Mouse (Mus musculus) urinary bladder, adult 18-20 months (tissue): ENCODE results near the gene Gm49673.
"Not testable (repeated sequence)": the region's sequence is repeated elsewhere in the genome, so short reads cannot be mapped to it uniquely, and the experiment has no call there.

Source experiments
- DNase-seq, 2 experiments: peaks; one replicate each; pipeline ENCODE4 v3.0.0; 2022; ENCODE audit warnings: low spot score in 2 of 2, mixed read lengths in 2 of 2

The Gm49673 gene

DNA sequence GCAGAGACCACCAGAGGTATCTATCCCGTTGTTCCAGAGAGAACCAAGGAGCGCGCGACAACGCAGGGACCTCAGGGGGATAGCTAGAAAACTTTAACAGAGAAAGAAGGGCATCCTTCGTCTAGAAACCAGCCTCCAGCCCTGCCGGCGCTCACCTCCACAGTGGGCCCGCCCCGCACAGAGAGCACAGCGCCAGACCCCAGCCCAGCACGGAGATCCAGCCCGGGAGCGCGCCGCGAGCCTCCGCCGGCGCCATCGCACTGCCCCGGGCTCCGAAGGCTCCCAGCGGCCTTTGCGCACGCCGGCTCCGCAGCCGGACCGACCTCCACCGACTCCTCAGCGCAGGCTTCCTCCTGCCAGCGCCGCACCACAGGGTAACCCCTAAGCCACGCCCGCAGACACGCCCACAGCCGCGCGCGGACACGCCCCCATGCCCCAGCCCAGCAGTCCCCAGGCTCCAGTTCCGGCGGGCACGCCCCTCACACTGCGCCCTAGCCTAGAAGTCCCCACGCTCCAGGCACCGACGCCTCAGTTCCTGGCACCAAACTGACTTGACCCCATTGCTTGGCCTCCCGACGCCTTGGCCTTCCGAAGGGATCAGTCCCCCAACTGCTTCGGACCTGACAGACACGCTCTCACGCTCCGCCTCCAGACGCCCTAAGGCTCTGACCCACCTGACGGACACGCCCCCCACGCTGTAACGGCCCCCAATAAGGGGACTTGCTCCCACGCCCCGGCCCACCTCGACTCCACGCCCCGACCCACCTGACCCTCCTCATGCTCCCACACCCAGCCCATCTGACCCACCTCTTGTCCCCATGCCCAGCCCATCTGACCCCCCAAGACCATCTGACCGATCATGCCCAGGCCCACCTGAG, at the start of gene Gm49673, which contains the start of gene Rnaset2a:
Gene Gm49673 (minus strand): TSS at position 350 of the 878 bp plus-strand sequence.
Gene Rnaset2a (minus strand): TSS at position 659 of the 878 bp plus-strand sequence.
- not testable (repeated sequence) for DNase-seq

DNA sequence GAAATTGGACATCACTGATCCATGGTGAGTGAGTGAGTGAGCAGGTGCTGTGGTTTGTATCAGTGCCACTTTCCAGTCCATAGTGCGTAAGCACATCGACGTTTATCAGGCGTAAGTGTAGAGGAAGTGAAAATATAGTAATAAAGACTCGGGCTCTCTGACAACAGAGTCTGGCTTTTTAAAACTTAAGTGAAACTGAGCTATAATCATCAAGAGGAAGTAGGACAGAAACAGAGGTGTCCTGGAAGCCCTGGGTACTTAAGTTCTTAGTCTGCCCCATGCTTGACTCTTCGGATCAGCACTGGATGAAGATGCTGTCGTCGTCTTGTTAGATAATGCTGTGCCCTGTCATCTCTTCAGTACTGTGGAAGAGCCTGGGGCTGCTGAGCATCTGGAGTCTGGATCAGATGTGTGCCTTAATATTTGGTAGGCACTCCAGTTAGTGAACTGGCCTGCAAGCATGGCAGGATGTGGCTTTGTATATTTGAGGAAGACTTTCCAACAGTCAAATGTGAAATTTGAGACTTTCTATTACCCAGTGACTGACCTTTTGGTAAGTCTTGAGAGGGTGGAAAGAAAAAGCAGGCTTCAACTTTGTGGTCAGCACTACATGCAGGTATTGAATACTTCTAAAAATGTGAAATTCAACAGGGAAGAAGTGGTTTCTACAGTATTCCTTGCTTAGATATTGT, 48.2 kb upstream of the Gm49673 start:
- DNase-seq = no peak

DNA sequence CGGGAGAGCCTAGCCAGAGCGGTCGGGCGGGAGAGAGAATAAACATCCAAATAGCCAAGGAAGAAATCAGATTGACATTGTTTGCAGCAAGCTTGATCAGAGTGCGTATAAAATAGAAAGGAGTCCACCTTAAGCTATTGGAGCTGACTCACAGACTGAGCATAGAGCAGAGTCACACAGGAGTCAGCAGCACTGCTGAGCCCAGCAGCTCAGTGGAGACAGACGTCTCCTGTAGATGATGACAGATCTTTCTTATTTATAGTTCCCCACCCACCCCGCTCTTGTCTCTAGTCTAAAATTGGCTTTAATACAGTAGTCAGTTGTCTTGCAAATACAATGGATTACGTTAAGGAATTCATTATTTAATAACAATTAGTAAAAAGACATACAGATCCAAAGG, 46.1 kb upstream of the Gm49673 start:
- DNase-seq = no peak

DNA sequence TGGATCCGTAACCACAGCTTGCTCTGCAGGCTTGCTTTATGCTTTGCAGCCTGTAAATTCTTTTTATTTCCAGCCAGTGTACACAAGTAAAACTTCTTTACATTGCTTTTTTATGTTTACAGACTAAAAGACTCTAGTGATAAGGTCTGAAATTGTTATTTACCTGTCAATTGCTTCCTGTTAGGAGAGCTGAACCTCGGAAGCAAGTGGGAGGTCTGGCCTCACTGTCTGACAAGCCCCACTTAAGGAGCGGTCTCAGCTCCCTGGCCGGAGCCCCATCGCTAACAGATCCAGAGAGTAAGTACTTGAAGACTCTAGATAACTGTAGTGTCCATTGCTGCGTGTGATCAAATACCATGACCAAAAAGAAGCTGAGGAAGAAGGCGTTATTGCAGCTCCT, 36.6 kb upstream of the Gm49673 start:
- DNase-seq = no peak

DNA sequence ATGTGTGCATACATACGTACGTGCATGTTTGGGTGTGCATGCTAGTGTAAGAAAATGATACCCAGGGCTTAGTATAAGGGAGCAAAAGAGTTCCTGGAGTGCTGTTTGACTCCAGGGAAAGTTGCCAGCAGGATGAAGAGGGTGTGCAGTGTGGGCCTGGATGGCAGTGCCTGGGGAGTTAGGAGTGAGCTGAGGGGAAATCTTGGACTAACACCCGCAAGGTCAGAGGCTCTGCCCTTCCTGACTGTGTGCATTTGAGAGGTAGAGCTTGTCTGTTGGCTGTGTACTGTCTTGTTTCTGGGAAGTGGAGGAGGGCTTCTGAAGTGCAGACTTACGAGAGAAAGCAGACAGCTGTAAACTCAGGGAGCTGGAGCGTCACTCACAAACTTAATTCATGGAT, 36.2 kb upstream of the Gm49673 start:
- no peak for DNase-seq

DNA sequence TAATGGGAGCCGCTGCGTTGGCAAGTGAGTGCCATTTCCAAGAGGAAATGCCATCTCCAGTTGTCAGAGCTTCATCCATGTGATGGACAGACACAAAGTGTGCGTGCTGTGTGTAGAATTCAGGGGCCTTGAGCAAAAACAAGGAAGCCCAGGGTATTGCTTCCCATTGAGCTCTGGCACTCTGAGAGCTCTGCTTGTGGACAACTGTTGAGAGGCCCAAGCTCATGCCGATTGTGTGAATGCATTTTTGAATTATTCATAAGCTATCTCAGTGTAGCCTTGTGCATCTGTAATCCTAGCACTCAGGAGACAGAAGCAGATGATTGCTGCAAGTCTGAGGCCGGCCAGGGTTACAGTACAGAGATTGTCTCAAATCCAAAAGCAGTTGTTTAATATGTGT, 29.5 kb upstream of the Gm49673 start:
- no peak for DNase-seq

DNA sequence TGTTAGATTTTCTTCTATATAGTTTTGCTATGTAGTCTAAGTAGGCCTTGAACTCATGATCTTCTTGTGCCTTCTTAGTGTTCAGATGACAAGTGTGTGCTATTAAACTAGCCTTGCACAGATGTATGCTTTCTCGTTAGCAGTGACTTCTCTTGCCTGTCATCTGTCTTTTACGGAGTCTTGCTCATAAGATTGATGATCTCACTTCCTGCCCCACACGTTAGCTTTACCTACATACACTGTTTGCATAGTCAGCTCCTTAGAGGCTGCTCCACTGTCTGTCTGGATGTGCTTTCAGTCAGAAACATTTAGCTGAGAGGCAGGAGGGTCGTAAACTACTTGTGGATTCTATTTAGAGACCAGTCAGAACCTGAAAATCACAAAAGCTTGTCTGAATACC, 23.5 kb upstream of the Gm49673 start:
- no peak for DNase-seq

DNA sequence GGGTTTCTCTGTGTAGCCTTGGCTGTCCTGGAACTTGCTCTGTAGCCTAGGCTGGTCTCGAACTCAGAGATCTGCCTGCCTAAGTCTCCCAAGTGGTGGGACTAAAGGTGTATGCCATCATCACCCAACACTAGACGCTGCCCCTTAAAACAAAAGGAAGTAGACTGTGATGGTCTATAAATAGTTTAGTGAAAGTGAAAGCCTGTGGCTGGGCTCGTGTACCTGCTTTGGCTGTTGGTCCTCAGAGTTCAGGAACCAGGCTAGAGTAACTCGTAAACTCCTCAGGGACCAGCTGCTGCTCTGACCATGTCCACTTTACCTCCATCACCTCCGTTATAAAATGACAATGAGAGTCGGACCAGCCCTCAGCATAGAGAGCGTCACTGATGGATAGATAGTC, 22.7 kb upstream of the Gm49673 start:
- no peak for DNase-seq

DNA sequence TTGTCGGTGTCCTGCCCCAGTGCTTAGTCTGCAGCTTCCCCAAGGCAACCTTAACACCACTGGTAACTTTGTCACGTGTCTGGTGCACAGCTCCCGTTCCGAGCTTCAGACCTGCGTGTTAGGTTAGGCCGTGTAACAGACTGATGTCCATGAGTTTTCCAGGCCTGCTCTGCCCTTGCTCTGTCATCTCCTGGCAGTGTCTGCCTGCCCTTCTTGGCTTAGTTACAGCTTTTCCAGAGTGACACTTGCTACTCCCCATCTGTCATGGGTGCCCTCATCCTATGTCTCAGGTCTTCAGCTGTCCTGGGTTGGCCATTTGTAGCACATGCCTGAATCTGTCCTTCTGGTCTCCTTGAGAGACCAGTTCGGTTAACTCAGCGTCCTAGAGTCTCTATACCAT, 19.8 kb upstream of the Gm49673 start:
- not testable (repeated sequence) for DNase-seq

DNA sequence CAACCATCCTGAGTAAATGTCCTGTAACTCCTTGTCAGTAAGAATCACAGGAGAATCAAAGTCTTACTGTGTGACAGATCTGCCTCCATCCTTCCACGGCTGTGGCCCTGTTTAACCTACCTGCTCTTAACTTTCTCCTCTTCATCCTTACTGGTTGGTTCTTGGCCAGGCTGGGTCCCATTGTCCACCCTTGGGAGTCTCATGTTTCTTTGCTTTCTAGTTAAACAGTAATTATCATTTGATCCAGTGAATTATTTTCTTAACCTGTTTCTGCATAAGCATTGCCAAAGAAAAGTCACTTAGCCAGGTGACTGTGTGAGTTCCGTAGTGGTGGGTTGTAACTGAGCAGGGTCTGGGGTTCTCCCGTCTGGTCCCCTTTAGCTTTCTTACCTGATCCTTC, 18.9 kb upstream of the Gm49673 start:
- not testable (repeated sequence) for DNase-seq

DNA sequence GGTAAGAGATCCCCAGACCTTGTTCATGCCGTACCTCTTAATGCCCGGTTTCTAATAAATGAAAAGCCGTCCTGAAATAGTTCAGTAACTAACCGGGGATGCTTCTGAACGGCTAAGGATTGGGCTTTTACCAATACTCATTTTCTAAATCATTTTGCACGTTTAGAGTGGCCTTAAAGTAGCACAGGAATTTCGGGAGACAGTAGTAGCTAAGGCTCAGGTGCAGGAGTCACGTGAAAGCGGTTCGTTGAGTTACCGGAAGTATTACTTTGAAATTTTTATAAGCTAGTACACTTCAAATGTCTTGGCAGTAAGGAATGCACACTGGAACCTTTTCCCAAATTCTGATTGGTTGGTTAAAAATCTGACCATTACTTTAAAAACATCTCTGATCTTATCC, 18.4 kb upstream of the Gm49673 start:
- not testable (repeated sequence) for DNase-seq

DNA sequence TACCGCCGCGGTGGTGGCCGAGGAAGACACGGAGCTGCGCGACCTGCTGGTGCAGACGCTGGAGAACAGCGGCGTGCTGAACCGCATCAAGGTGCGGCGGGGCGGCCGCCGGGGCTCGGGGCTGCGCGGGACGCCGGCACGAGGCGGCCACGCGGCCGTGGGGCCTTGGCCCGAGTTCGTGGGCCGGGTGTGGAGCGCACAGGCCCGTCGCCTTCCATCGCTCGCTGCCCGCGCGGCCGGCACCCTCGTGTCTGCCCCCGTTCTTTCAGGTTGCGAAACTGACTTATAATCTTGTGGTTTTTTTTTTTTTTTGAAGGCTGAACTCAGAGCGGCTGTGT, 18.0 kb upstream of the Gm49673 start:
- peak in 1 of 2 experiments; percentile 58 for DNase-seq

DNA sequence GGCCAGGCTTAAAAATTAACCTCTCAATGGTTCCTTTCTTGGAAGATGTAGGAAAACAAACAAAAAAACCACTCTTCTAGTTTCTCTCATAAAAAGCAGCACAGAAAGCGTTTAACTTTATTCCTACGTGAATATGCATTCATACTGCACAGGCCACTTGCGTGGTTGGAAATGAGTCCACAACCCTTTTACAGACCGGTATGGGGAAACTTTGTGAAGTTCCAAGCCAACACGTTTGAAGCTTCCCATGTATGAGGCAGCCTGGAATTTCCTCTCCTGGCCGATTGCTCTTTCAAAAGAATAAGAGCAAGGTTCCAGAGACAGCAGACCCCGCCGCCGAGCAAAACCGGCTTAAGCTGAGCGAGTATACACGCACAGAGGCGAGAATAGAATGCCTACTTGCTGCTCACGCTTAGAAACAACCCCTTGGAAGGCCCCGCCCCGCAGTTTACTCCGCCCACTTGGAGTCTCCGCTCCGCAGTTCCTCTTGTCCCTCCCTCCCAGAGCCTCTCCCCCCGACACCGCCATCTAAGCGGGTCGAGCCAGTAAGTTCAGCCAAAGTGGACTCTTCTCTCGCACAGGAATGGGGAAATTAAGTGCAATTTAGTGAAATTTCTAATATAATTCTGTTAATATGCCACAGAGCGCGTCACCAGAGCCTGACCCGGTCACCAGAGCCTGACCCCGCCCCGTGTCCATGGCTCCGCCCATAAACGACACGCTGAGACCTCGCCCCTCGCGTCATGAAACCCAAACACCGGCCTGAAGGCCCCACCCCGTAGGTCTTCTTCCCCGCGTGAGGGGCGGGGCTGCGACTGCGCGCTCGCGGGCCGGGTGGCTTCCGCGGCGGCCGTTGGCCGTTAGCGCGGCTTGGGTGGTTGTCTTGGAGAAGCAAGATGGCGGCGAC, 17.4 kb upstream of the Gm49673 start, which contains the start of gene Fgfr1op:
Gene Fgfr1op (plus strand): TSS at position 801 of the 907 bp plus-strand sequence.
- DNase-seq = peak; percentile 50 to 82

DNA sequence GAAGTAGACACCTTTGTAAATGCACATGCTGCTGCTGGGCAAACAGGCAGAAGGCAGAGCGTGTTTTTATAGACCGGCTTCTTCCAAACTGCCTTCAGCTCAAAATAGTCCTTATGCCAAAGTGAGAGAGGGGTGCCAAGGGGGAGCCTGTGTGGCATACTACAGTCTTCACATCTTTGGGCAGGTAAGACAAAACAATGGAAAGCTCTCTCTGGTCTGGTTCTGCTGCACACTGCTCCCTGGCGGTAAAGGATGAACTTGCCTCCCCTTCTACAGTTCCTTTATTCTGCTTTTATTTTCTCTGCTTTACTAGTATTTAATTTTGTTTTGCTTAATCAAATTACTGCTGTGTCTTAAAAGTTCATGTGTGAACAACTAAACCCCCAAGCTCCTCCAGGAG, 13.4 kb upstream of the Gm49673 start:
- DNase-seq = not testable (repeated sequence)

DNA sequence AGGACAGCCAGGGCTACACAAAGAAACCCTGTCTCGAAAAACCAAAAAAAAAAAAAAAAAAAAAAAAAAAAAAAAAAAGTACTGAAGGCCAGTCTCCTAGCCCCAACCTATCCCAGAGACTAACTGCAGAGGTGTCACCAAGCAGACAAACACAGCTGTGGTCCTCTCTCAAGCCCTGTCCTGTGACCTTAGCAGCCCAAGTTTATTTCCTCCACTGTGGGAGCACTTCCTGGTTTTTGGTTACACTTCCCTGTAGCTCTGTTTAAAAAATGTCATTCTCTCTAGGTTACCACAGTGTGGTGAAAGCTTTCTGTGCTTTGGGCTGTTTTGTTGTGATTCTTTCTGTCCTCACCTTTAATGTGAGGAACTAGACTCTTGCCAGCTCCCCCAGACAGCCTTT, 11.0 kb upstream of the Gm49673 start:
- DNase-seq = not testable (repeated sequence)

DNA sequence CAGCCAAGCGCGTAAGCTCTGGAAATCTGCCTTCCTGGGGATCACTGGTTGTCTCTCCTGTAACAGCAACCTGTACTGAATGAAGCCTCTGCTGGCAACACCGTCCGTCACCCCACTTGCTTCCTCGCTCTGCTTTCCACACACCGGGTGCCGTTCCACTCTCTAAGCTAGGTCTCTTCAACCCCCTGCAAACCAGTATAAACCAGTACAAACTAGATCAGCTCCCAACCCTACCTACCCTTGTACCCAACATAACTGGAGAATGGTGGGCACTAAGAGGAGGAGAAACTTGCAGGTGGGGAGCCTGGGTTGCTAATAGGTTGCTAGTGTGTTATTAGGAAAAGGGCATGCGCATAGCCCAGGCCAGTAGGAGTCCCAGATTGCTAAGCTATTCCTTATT, 8.4 kb upstream of the Gm49673 start:
- not testable (repeated sequence) for DNase-seq

DNA sequence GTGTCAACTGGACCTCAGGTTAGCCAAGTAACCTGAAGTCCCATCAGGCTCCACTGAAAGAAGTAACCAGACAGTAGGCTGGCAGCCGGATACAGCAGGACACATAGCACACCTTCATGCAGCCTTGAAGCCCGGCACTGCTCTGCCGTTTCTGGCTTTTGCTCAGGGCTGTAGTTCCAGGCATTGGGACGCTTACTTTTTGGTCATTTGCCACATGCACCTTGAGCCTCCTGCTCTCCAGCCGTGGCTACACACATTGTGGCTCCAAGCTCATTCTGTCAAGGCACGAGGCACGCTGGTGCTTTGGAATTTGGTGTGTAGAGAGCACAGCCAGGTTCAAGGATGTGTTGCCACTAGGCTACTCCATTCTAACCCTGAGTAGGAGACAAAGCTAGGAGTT, 7.4 kb upstream of the Gm49673 start:
- not testable (repeated sequence) for DNase-seq

DNA sequence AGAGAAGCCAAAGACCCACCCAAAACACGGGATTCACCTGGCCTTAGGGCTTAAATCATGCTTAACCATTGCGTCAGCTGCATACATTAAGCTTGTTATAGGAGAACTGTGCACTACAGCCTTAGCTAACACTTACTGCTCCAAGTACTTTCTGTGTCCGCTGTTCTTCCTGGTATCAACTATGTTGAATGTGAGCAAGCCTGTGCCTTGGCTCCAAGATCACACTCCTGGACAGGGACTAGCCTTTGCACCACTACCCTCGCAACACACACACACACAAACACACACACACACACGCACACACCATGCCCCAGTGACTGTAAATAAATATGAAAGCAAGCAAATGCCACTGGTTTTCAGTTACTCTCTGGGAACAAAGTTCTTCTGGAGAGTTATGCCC, 657 bp downstream of the Gm49673 start:
- not testable (repeated sequence) for DNase-seq

DNA sequence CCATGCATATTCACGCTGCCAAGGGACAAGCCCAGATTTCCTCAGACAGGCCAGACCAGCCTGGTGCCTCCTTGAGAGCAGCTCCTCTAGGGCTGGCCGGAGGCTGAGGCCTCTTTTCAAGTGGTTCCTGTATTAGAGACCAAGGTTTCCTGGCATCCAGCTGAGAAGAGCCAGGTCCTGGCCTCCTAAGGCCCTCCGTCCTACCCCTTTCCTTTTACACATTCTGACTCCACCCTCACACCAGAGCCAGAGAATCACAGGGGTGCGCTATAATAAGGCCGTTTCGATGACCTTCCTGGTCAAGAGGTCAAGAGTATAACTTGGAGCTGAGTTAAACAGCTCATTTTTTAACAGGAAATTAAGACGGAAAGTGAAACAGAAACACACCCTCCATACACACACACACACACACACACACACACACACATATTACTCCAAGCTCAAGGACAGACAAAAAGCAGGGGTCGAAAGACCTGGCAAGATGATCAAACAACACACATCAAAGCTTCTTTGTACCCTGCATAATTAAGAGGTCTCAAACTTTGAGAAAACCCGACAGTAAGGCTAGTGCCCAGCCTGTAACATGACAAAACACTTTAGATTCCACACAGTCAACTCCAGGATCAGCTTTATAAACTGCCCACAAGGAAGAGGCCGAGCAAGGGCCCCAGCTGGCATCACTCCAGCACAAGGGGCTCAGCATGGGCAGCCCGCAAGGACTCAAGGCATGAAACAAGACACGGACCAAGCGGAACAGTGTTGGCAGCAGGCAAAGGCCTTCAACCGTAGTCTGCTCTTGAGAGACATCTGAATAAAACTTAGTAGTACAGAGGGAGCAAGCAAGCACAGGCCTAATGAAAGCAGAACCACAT, 3.5 kb downstream of the Gm49673 start:
- not testable (repeated sequence) for DNase-seq

DNA sequence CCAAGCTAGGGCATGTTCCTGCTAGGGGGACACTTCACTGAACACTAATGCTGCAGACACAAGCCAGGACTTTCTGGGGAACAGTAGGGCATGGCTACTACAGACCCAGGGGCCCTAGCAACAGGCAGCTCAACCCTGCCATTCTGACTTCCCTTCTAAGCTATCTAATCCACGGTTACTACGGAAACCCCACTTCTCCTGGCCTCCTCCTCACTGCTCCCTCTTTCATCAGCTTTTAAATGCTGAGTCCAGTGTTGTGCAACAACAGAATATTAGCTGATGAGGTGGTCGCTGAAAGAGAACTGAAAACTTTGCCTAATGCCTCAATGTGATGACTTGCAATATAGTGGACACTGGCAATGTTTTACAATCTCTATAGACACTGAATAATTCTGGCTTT, 7.4 kb downstream of the Gm49673 start:
- not testable (repeated sequence) for DNase-seq

DNA sequence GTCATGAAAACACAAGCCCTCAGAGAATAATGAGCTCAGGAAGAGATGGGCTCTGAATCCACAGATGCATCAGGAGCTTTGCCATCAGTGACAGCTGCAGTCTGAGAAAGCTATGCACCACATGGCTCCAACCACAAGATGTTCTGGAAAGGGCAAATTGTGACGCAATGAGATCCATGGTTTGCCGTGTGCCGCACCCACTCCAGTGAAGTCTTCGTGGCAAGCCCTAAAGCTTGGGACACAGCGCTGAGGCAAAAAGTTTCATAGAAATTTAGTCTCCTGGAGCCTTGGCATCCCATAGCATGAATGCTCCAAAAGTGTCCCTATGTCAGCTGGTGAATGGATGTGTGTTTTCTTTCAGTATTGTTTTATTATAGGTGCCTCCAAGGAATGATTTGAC, 9.5 kb downstream of the Gm49673 start:
- not testable (repeated sequence) for DNase-seq
